Mouse (Mus musculus) testis, postnatal 10 days (tissue): ENCODE measurements around the gene Apba1.
A peak's percentile ranks its signal among the peaks of the same experiment; 100 is the strongest.

Experiments used
- DNase-seq: peaks from one replicate; pipeline ENCODE4 v3.0.0; 2021; ENCODE audit warnings: low spot score

Gene Apba1

GRCm38 (mm10) chr19:23758554-23759321, at the start of gene Apba1:
Gene Apba1, plus strand, starts transcription at chr19:23758887.
- DNase-seq = peak; percentile 83

GRCm38 (mm10) chr19:23746506-23746905, 12.2 kb upstream of the Apba1 start:
- no peak for DNase-seq

GRCm38 (mm10) chr19:23757011-23757410, 1.7 kb upstream of the Apba1 start:
- peak; percentile 63 for DNase-seq

GRCm38 (mm10) chr19:23757961-23758553, 630 bp upstream of the Apba1 start:
- DNase-seq = peak; percentile 98

- DNase-seq = peak; percentile 35
These were observed 747 bp downstream of the Apba1 start for GRCm38 (mm10) chr19:23759322-23759945.

GRCm38 (mm10) chr19:23763371-23763770, 4.7 kb downstream of the Apba1 start:
- peak; percentile 17 for DNase-seq

- peak; percentile 26 for DNase-seq
These were observed 5.4 kb downstream of the Apba1 start for GRCm38 (mm10) chr19:23764051-23764450.

GRCm38 (mm10) chr19:23768864-23769263, 10.2 kb downstream of the Apba1 start:
- DNase-seq = peak; percentile 33

- DNase-seq = peak; percentile 24
These were observed 12.1 kb downstream of the Apba1 start for GRCm38 (mm10) chr19:23770494-23771423.

GRCm38 (mm10) chr19:23771971-23772370, 13.3 kb downstream of the Apba1 start:
- DNase-seq = peak; percentile 57

GRCm38 (mm10) chr19:23775356-23775755, 16.7 kb downstream of the Apba1 start:
- peak; percentile 4 for DNase-seq

- DNase-seq = no peak
These were observed 20.4 kb downstream of the Apba1 start for GRCm38 (mm10) chr19:23779130-23779529.

- DNase-seq = no peak
These were observed 21.4 kb downstream of the Apba1 start for GRCm38 (mm10) chr19:23780105-23780504.

- DNase-seq = no peak
These were observed 23.3 kb downstream of the Apba1 start for GRCm38 (mm10) chr19:23781968-23782367.

- no peak for DNase-seq
These were observed 29.9 kb downstream of the Apba1 start for GRCm38 (mm10) chr19:23788420-23789132.

- DNase-seq = no peak
These were observed 33.0 kb downstream of the Apba1 start for GRCm38 (mm10) chr19:23791704-23792103.

GRCm38 (mm10) chr19:23792559-23792958, 33.9 kb downstream of the Apba1 start:
- DNase-seq = no peak

- no peak for DNase-seq
These were observed 35.8 kb downstream of the Apba1 start for GRCm38 (mm10) chr19:23794491-23794890.

GRCm38 (mm10) chr19:23795156-23795555, 36.5 kb downstream of the Apba1 start:
- no peak for DNase-seq

- DNase-seq = no peak
These were observed 42.5 kb downstream of the Apba1 start for GRCm38 (mm10) chr19:23801174-23801573.

- no peak for DNase-seq
These were observed 44.7 kb downstream of the Apba1 start for GRCm38 (mm10) chr19:23803221-23803870.
